Mouse (Mus musculus) CH12.LX (cell line): ENCODE results near the gene Fcgbp. TPM values are rescaled to one million over a fixed set of nuclear protein-coding genes. Genes with fewer than 3 reads are reported as not detected.
A peak's percentile ranks its signal among the peaks of the same experiment; 100 is the strongest.

ENCODE experiments used
- DNase-seq: peaks from one replicate; pipeline ENCODE4 v3.0.0-alpha.2; 2013; ENCODE audit errors: extremely low read depth
- H3K27ac ChIP-seq: 2 replicates; pipeline ENCODE4 v1.5.1; 2012; ENCODE audit warnings: low read depth, mild to moderate bottlenecking, control low read depth, moderate library complexity; ENCODE audit not compliant: insufficient read depth
- H3K27me3 ChIP-seq: replicated peaks from 2 replicates; pipeline ENCODE3; 2012; ENCODE audit warnings: inconsistent platforms
- H3K36me3 ChIP-seq, 2 experiments: replicated peaks in 1 of 2; 2 replicates each; pipeline versions ENCODE3 to v1.6.1; 2012; ENCODE audit warnings: inconsistent platforms in 1 of 2, low read length in 1 of 2, mild to moderate bottlenecking in 1 of 2, mixed read lengths in 1 of 2, moderate library complexity in 1 of 2; ENCODE audit not compliant: control insufficient read depth in 1 of 2, insufficient read depth in 1 of 2
- H3K4me1 ChIP-seq, 2 experiments: 2 replicates each; pipeline ENCODE4 v1.6.1; 2012; ENCODE audit warnings: inconsistent platforms in 1 of 2, moderate library complexity in 1 of 2; ENCODE audit not compliant: insufficient read depth in 2 of 2, control insufficient read depth in 1 of 2
- H3K4me2 ChIP-seq: 2 replicates; pipeline ENCODE4 v1.6.1; 2012; ENCODE audit warnings: low read depth, mild to moderate bottlenecking, control low read depth; ENCODE audit not compliant: poor library complexity, insufficient read depth, severe bottlenecking
- H3K4me3 ChIP-seq, 3 experiments: fragments of 150-350 bp in 1 of 3; sonication (generic) in 1 of 3; replicated peaks in 1 of 3; 2 replicates each; pipeline versions ENCODE3 to v1.5.1; 2011 to 2012; ENCODE audit warnings: low read depth in 2 of 3, low read length in 2 of 3, mild to moderate bottlenecking in 2 of 3, moderate library complexity in 2 of 3, control low read depth in 1 of 3, improper control_type of control experiment in 1 of 3, inconsistent platforms in 1 of 3, mixed read lengths in 1 of 3; ENCODE audit not compliant: poor library complexity in 1 of 3
- H3K79me2 ChIP-seq: replicated peaks from 2 replicates; pipeline ENCODE4 v1.6.1; 2012; ENCODE audit warnings: mild to moderate bottlenecking, moderate library complexity; ENCODE audit not compliant: control insufficient read depth, poor library complexity, insufficient read depth, severe bottlenecking; ENCODE audit errors: extremely low read depth
- H3K9ac ChIP-seq: 2 replicates; pipeline ENCODE4 v1.6.1; 2012; ENCODE audit warnings: low read depth, mild to moderate bottlenecking, control low read depth, moderate library complexity; ENCODE audit not compliant: insufficient read depth
- H3K9me3 ChIP-seq: replicated peaks from 2 replicates; pipeline ENCODE3; 2012; ENCODE audit warnings: low read length, inconsistent platforms, mixed read lengths
- BHLHE40 ChIP-seq: IDR thresholded peaks from 2 replicates; pipeline ENCODE4 v1.6.1; 2011; ENCODE audit warnings: mild to moderate bottlenecking, low read depth, low read length, improper control_type of control experiment
- CHD2 ChIP-seq: IDR thresholded peaks from 2 replicates; pipeline ENCODE4 v1.6.1; 2011; ENCODE audit warnings: low read length, improper control_type of control experiment
- CTCF ChIP-seq, 2 experiments: IDR thresholded peaks in 1 of 2; conservative IDR thresholded peaks in 1 of 2; 2 replicates each; pipeline ENCODE4 v1.5.1; 2011 to 2012; ENCODE audit warnings: low read depth in 2 of 2, low read length in 2 of 2, improper control_type of control experiment in 1 of 2, inconsistent platforms in 1 of 2, mild to moderate bottlenecking in 1 of 2, moderate library complexity in 1 of 2
- E2F4 ChIP-seq: IDR thresholded peaks from 2 replicates; pipeline ENCODE4 v1.6.1; 2011; ENCODE audit warnings: low read depth, low read length, improper control_type of control experiment; ENCODE audit not compliant: insufficient replicate concordance
- ELF1 ChIP-seq: IDR thresholded peaks from 2 replicates; pipeline ENCODE4 v1.6.1; 2014; ENCODE audit warnings: low read depth, mild to moderate bottlenecking, inconsistent platforms, low read length, improper control_type of control experiment
- EP300 ChIP-seq: IDR thresholded peaks from 2 replicates; pipeline ENCODE4 v1.6.1; 2011; ENCODE audit warnings: low read length, improper control_type of control experiment
- ETS1 ChIP-seq: conservative IDR thresholded peaks from 2 replicates; pipeline ENCODE4 v1.6.1; 2012; ENCODE audit warnings: low read depth, mild to moderate bottlenecking, inconsistent platforms, low read length, improper control_type of control experiment, moderate library complexity
- HCFC1 ChIP-seq: IDR thresholded peaks from 2 replicates; pipeline ENCODE4 v1.6.1; 2012; ENCODE audit warnings: low read depth, mild to moderate bottlenecking, inconsistent platforms, low read length, improper control_type of control experiment
- JUN ChIP-seq: IDR thresholded peaks from 2 replicates; pipeline ENCODE4 v1.6.1; 2011; ENCODE audit warnings: low read depth, mild to moderate bottlenecking, low read length, improper control_type of control experiment, moderate library complexity; ENCODE audit not compliant: insufficient read depth
- MAX ChIP-seq: IDR thresholded peaks from 2 replicates; pipeline ENCODE4 v1.6.1; 2011; ENCODE audit warnings: low read length, improper control_type of control experiment
- MEF2A ChIP-seq: IDR thresholded peaks from 2 replicates; pipeline ENCODE4 v1.6.1; 2014; ENCODE audit warnings: low read depth, mild to moderate bottlenecking, inconsistent platforms, low read length, improper control_type of control experiment, borderline replicate concordance
- MYC ChIP-seq: IDR thresholded peaks from 2 replicates; pipeline ENCODE4 v1.6.1; 2011; ENCODE audit warnings: low read depth, mild to moderate bottlenecking, improper control_type of control experiment, low read length
- NELFE ChIP-seq: IDR thresholded peaks from 2 replicates; pipeline ENCODE4 v1.6.1; 2011; ENCODE audit warnings: low read depth, low read length, improper control_type of control experiment
- NRF1 ChIP-seq: IDR thresholded peaks from 2 replicates; pipeline ENCODE4 v1.6.1; 2014; ENCODE audit warnings: low read depth, mild to moderate bottlenecking, inconsistent platforms, low read length, improper control_type of control experiment, moderate library complexity
- POLR2A ChIP-seq: IDR thresholded peaks from 2 replicates; pipeline ENCODE4 v1.6.1; 2011; ENCODE audit warnings: low read depth, mild to moderate bottlenecking, improper control_type of control experiment, low read length
- POLR2AphosphoS2 ChIP-seq: IDR thresholded peaks from 2 replicates; pipeline ENCODE4 v1.6.1; 2011; ENCODE audit warnings: low read depth, low read length, improper control_type of control experiment
- RAD21 ChIP-seq: IDR thresholded peaks from 2 replicates; pipeline ENCODE4 v1.6.1; 2011; ENCODE audit warnings: low read depth, mild to moderate bottlenecking, low read length, improper control_type of control experiment, moderate library complexity
- SIN3A ChIP-seq: IDR thresholded peaks from 2 replicates; pipeline ENCODE4 v1.6.1; 2012; ENCODE audit warnings: low read length, improper control_type of control experiment, inconsistent platforms
- SMC3 ChIP-seq: IDR thresholded peaks from 2 replicates; pipeline ENCODE4 v1.6.1; 2011; ENCODE audit warnings: low read depth, low read length, improper control_type of control experiment
- TCF12 ChIP-seq: IDR thresholded peaks from 2 replicates; pipeline ENCODE4 v1.6.1; 2014; ENCODE audit warnings: low read depth, mild to moderate bottlenecking, inconsistent platforms, low read length, improper control_type of control experiment
- UBTF ChIP-seq: IDR thresholded peaks from 2 replicates; pipeline ENCODE4 v1.6.1; 2012; ENCODE audit warnings: low read depth, mild to moderate bottlenecking, inconsistent platforms, low read length, improper control_type of control experiment, moderate library complexity
- USF1 ChIP-seq: IDR thresholded peaks from 2 replicates; pipeline ENCODE4 v1.6.1; 2014; ENCODE audit warnings: low read depth, mild to moderate bottlenecking, inconsistent platforms, low read length, improper control_type of control experiment
- ZC3H11A ChIP-seq: IDR thresholded peaks from 2 replicates; pipeline ENCODE4 v1.6.1; 2012; ENCODE audit warnings: low read depth, mild to moderate bottlenecking, inconsistent platforms, low read length, improper control_type of control experiment
- ZKSCAN1 ChIP-seq: IDR thresholded peaks from 2 replicates; pipeline ENCODE4 v1.6.1; 2012; ENCODE audit warnings: low read depth, inconsistent platforms, low read length, improper control_type of control experiment, borderline replicate concordance
- ZMIZ1 ChIP-seq: IDR thresholded peaks from 2 replicates; pipeline ENCODE4 v1.6.1; 2012; ENCODE audit warnings: low read depth, mild to moderate bottlenecking, inconsistent platforms, low read length, improper control_type of control experiment
- ZNF384 ChIP-seq: IDR thresholded peaks from 2 replicates; pipeline ENCODE4 v1.6.1; 2012; ENCODE audit warnings: low read depth, low read length, improper control_type of control experiment, inconsistent platforms
- dilution Hi-C: fragments of 300-500 bp; cut with MboI; formaldehyde crosslinking; loops from 2 replicates; pipeline ENCODE4 v1.14.3; 2020; ENCODE audit warnings: low sequenced_read_pairs; ENCODE audit not compliant: extremely low pct_unique_long_range_greater_than_20kb, extremely low pct_ligation_motif_present
- in situ Hi-C: fragments of 300-500 bp; cut with MboI; formaldehyde crosslinking; loops from 3 replicates; pipeline ENCODE4 v1.14.3; 2019; ENCODE audit warnings: low sequenced_read_pairs, low pct_ligation_motif_present, low pct_unique_long_range_greater_than_20kb, mixed read lengths
- polyA plus RNA-seq: library from polyadenylated mRNA; unstranded; fragments of >175 nt; gene quantifications from 2 replicates; pipeline ENCODE4 v1.2.1, GENCODE M21; 2012; ENCODE audit warnings: low read depth; ENCODE audit not compliant: insufficient read length
- total RNA-seq, 2 experiments: library from RNA; depleted of rRNA; stranded (reverse); fragments of 300-350 nt in 1 of 2; fragments of >200 nt in 1 of 2; gene quantifications; 2 replicates each; pipeline ENCODE4 v1.2.3; 2012 to 2014

Fcgbp gene
- total and polyA plus RNA-seq, 3 experiments, result not detected

GRCm38 (mm10) chr7:28168320-28169115, 97.5 kb downstream of the Fcgbp start:
- peak; percentile 86 for DNase-seq
- Histone ChIP-seq H3K27ac (no peak overlapping the region), H3K79me2 (peaks cover 39% of the 10 kb centered on the region), H3K36me3 (peaks cover 0 to 10% of the 10 kb centered on the region in 2 experiments)
- TF ChIP-seq ETS1 (no peak), HCFC1 (no peak), CTCF (conservative IDR thresholded peaks at IDR 0.05 in 1 of 2, IDR thresholded peaks at IDR 0.05 in 1 of 2; ENCODE audit: low read depth in 2 of 2, low read length in 2 of 2) (peak in 1 of 2 experiments; percentile 91; a peak in 3 of 4 replicates), RAD21 (peak; percentile 58), SMC3 (peak; percentile 75)
- TF ChIP-seq, all 38 proteins: peak for 3
- dilution Hi-C loops (no loop called here), in situ Hi-C loops (loop anchor here (10.0 kb wide), 1 partner anchor 114 kb away; the partner anchor contains the start of gene Psmc4)
- Histone ChIP-seq H3K4me2 (peak overlapping the region; percentile 92), H3K9me3 (peaks cover 7% of the 10 kb centered on the region), H3K4me3 (peak overlapping the region; percentile 76 to 82 (median 78)), H3K9ac (peak overlapping the region; percentile 69), H3K4me1 (peaks cover 5 to 24% of the 10 kb centered on the region in 2 experiments), H3K27me3 (no peaks in the 10 kb centered on the region)

GRCm38 (mm10) chr7:28169489-28170422, 98.7 kb downstream of the Fcgbp start, which contains the start of gene Fbl:
TSS of gene Fbl (plus strand) at chr7:28169710.
- Histone ChIP-seq H3K27ac (peak within 1 kb of the TSS; percentile 24), H3K4me3 (peak within 1 kb of the TSS; percentile 76 to 82 (median 78)), H3K79me2 (peaks cover 51% of the 10 kb centered on the region), H3K9me3 (peaks cover 7% of the 10 kb centered on the region), H3K36me3 (peaks cover 5 to 22% of the 10 kb centered on the region in 2 experiments), H3K27me3 (no peaks in the 10 kb centered on the region), H3K4me1 (peaks cover 5 to 27% of the 10 kb centered on the region in 2 experiments), H3K4me2 (peak within 1 kb of the TSS; percentile 99), H3K9ac (peak within 1 kb of the TSS; percentile 71)
- dilution Hi-C loops, result no loop called here
- in situ Hi-C loops, result loop anchor here (10.0 kb wide), 1 partner anchor 115 kb away; the partner anchor contains the start of gene Psmc4
- DNase-seq, result peak; percentile 94
- no peak for TF ChIP-seq EP300
- peak; percentile 93 for TF ChIP-seq MAX
- no peak for TF ChIP-seq CTCF (conservative IDR thresholded peaks at IDR 0.05 in 1 of 2, IDR thresholded peaks at IDR 0.05 in 1 of 2; ENCODE audit: low read depth in 2 of 2, low read length in 2 of 2)
- TF ChIP-seq RAD21, result no peak
- TF ChIP-seq ZC3H11A, result no peak
- TF ChIP-seq ELF1, result peak; percentile 97
- TF ChIP-seq E2F4, result no peak
- TF ChIP-seq UBTF, result peak; percentile 53; the same call in 1 of the 2 replicates
- peak; percentile 89 for TF ChIP-seq POLR2A
- no peak for TF ChIP-seq ETS1
- peak; percentile 72 for TF ChIP-seq TCF12
- TF ChIP-seq CHD2, result no peak
- peak; percentile 88 for TF ChIP-seq NRF1
- TF ChIP-seq NELFE, result peak; percentile 89
- TF ChIP-seq ZNF384, result no peak
- peak; percentile 79; the same call in 1 of the 2 replicates for TF ChIP-seq ZMIZ1
- peak; percentile 96 for TF ChIP-seq MYC
- no peak for TF ChIP-seq ZKSCAN1
- peak; percentile 6; the same call in 1 of the 2 replicates for TF ChIP-seq MEF2A
- peak; percentile 45; the same call in 1 of the 2 replicates for TF ChIP-seq POLR2AphosphoS2
- no peak for TF ChIP-seq JUN
- TF ChIP-seq SMC3, result no peak
- peak; percentile 89 for TF ChIP-seq BHLHE40
- TF ChIP-seq HCFC1, result peak; percentile 73
- TF ChIP-seq SIN3A, result peak; percentile 97
- peak; percentile 63 for TF ChIP-seq USF1
